Mouse (Mus musculus) neural tube, embryonic 15.5 days (tissue): ENCODE measurements at regions not wholly inside any gene's neighbourhood (a gene's known extent, or its start where the extent isn't known, plus 50 kb on each side); places are given as distances from the start of the nearest gene placed in this dataset.

Source experiments
- ATAC-seq: fragments of 200-750 bp; cut with Nextera tagmentation; 2 replicates; pipeline ENCODE4 v1.8.0; 2017; ENCODE audit warnings: mild to moderate bottlenecking, moderate TSS enrichment, moderate library complexity; ENCODE audit not compliant: low FRiP score
- H3K27ac ChIP-seq: fragments of 300-500 bp; sonication (generic); replicated peaks from 2 replicates; pipeline ENCODE4 v1.5.1; 2015; ENCODE audit warnings: mild to moderate bottlenecking, inconsistent platforms
- H3K27me3 ChIP-seq: fragments of 300-500 bp; sonication (generic); replicated peaks from 2 replicates; pipeline ENCODE4 v1.6.1; 2015; ENCODE audit warnings: inconsistent platforms
- H3K36me3 ChIP-seq: fragments of 300-500 bp; sonication (generic); 2 replicates; pipeline ENCODE4 v1.6.1; 2015; ENCODE audit warnings: inconsistent platforms
- H3K4me1 ChIP-seq: fragments of 300-500 bp; sonication (generic); 2 replicates; pipeline ENCODE4 v1.6.1; 2015; ENCODE audit warnings: inconsistent platforms
- H3K4me2 ChIP-seq: fragments of 300-500 bp; sonication (generic); 2 replicates; pipeline ENCODE4 v1.6.1; 2015; ENCODE audit warnings: inconsistent platforms, mild to moderate bottlenecking, moderate library complexity
- H3K4me3 ChIP-seq: fragments of 300-500 bp; sonication (generic); replicated peaks from 2 replicates; pipeline ENCODE4 v1.5.1; 2015; ENCODE audit warnings: mild to moderate bottlenecking, inconsistent platforms
- H3K9ac ChIP-seq: fragments of 300-500 bp; sonication (generic); replicated peaks from 2 replicates; pipeline ENCODE4 v1.6.1; 2015; ENCODE audit warnings: mild to moderate bottlenecking, inconsistent platforms
- H3K9me3 ChIP-seq: fragments of 300-500 bp; sonication (generic); replicated peaks from 2 replicates; pipeline ENCODE4 v1.6.1; 2016; ENCODE audit warnings: inconsistent platforms
- WGBS: fragments of 180-500 bp; shearing (Covaris S2); methylation state at CpG from one replicate; pipeline ENCODE4 v1.1.7; 2015; ENCODE audit warnings: mixed read lengths; 5-methylcytosine and 5-hydroxymethylcytosine counted together

GRCm38 (mm10) chr14:87865216-87866202 lies 449.1 kb downstream of the Tdrd3 start:
- WGBS = 48% methylated on average over 14 of the region's 14 CpGs
- Histone ChIP-seq H3K4me1 (peaks cover 5% of the 10 kb centered on the region; the same call in 1 of the 2 replicates), H3K36me3 (no peaks in the 10 kb centered on the region), H3K4me3 (no peak overlapping the region), H3K9ac (no peak overlapping the region), H3K9me3 (no peaks in the 10 kb centered on the region), H3K4me2 (no peak overlapping the region), H3K27ac (no peak overlapping the region), H3K27me3 (no peaks in the 10 kb centered on the region)
- no peak for ATAC-seq

GRCm38 (mm10) chr14:87901784-87902183 lies 485.3 kb downstream of the Tdrd3 start:
- no peaks in the 10 kb centered on the region for H3K4me1 ChIP-seq
- no peak overlapping the region for H3K4me2 ChIP-seq
- H3K9ac ChIP-seq = no peak overlapping the region
- no peaks in the 10 kb centered on the region for H3K9me3 ChIP-seq
- H3K27me3 ChIP-seq = no peaks in the 10 kb centered on the region
- H3K4me3 ChIP-seq = no peak overlapping the region
- no peak overlapping the region for H3K27ac ChIP-seq
- no peak for ATAC-seq
- WGBS = 82% methylated on average over 3 of the region's 3 CpGs
- H3K36me3 ChIP-seq = no peaks in the 10 kb centered on the region

GRCm38 (mm10) chr14:87902416-87902815 lies 486.0 kb downstream of the Tdrd3 start:
- Histone ChIP-seq H3K4me2 (no peak overlapping the region), H3K27ac (no peak overlapping the region), H3K4me1 (no peaks in the 10 kb centered on the region), H3K9me3 (no peaks in the 10 kb centered on the region), H3K27me3 (no peaks in the 10 kb centered on the region), H3K4me3 (no peak overlapping the region), H3K36me3 (no peaks in the 10 kb centered on the region), H3K9ac (no peak overlapping the region)
- ATAC-seq = no peak
- 81% methylated on average over 7 of the region's 7 CpGs for WGBS
